Mouse (Mus musculus): ENCODE data around the gene Sgta. TPM values are rescaled to one million over a fixed set of nuclear protein-coding genes. Genes with fewer than 3 reads are reported as not detected.
"Not testable (repeated sequence)": the region's sequence is repeated elsewhere in the genome, so short reads cannot be mapped to it uniquely, and the experiment has no call there.

The Sgta gene
- polyA plus RNA-seq, 1 experiment from 2014 or later: 186 TPM

GRCm38 (mm10) chr10:81075734-81076133, 15.8 kb upstream of the Sgta start:
- TF ChIP-seq CTCF (IDR thresholded peaks at IDR 0.05; ENCODE audit: low read depth): no peak
- WGBS: 77% methylated on average over 8 of the region's 8 CpGs
- Histone ChIP-seq H3K4me1 (ENCODE audit: insufficient read depth) (peaks cover 2% of the 10 kb centered on the region; the same call in 1 of the 2 replicates), H3K27ac (ENCODE audit: low read depth) (no peak overlapping the region), H3K9me3 (ENCODE audit: low read depth, low read length) (no peaks in the 10 kb centered on the region), H3K4me2 (no peak overlapping the region), H3K9ac (no peak overlapping the region), H3K36me3 (ENCODE audit: insufficient read depth) (peaks cover 64% of the 10 kb centered on the region), H3K27me3 (ENCODE audit: insufficient read depth, low read length) (no peaks in the 10 kb centered on the region), H3K4me3 (ENCODE audit: low read depth, low read length) (no peak overlapping the region)
- no peak for DNase-seq
- no peak for ATAC-seq (ENCODE audit: insufficient read depth)

GRCm38 (mm10) chr10:81073464-81073863, 13.5 kb upstream of the Sgta start:
- TF ChIP-seq CTCF (IDR thresholded peaks at IDR 0.05; ENCODE audit: low read depth): peak; percentile 71
- Histone ChIP-seq H3K4me1 (ENCODE audit: insufficient read depth) (peaks cover 6% of the 10 kb centered on the region; the same call in 1 of the 2 replicates), H3K27me3 (ENCODE audit: insufficient read depth, low read length) (no peaks in the 10 kb centered on the region), H3K36me3 (ENCODE audit: insufficient read depth) (peaks cover 41% of the 10 kb centered on the region), H3K4me3 (ENCODE audit: low read depth, low read length) (no peak overlapping the region), H3K27ac (ENCODE audit: low read depth) (no peak overlapping the region), H3K4me2 (no peak overlapping the region), H3K9ac (no peak overlapping the region), H3K9me3 (ENCODE audit: low read depth, low read length) (no peaks in the 10 kb centered on the region)
- 58% methylated on average over 7 of the region's 7 CpGs for WGBS
- peak; percentile 28 for DNase-seq
- ATAC-seq (ENCODE audit: insufficient read depth): no peak

- no peaks in the 10 kb centered on the region for H3K27me3 ChIP-seq (ENCODE audit: insufficient read depth, low read length)
- H3K4me2 ChIP-seq: no peak overlapping the region
- no peak for TF ChIP-seq CTCF (IDR thresholded peaks at IDR 0.05; ENCODE audit: low read depth)
- H3K36me3 ChIP-seq (ENCODE audit: insufficient read depth): peaks cover 30% of the 10 kb centered on the region
- H3K9me3 ChIP-seq (ENCODE audit: low read depth, low read length): no peaks in the 10 kb centered on the region
- no peak overlapping the region for H3K4me3 ChIP-seq (ENCODE audit: low read depth, low read length)
- ATAC-seq (ENCODE audit: insufficient read depth) (no peak), DNase-seq (no peak)
- WGBS: 94% methylated on average over 8 of the region's 8 CpGs
- H3K9ac ChIP-seq: no peak overlapping the region
- H3K4me1 ChIP-seq (ENCODE audit: insufficient read depth): peaks cover 6% of the 10 kb centered on the region; the same call in 1 of the 2 replicates
- no peak overlapping the region for H3K27ac ChIP-seq (ENCODE audit: low read depth)
Measured at GRCm38 (mm10) chr10:81072290-81072689, 12.3 kb upstream of the Sgta start.

GRCm38 (mm10) chr10:81069836-81070235, 9.9 kb upstream of the Sgta start, which contains the start of gene Thop1:
TSS of gene Thop1 (plus strand) at chr10:81070035.
- TF ChIP-seq CTCF (IDR thresholded peaks at IDR 0.05; ENCODE audit: low read depth): no peak
- Histone ChIP-seq H3K36me3 (ENCODE audit: insufficient read depth) (peaks cover 20% of the 10 kb centered on the region), H3K4me1 (ENCODE audit: insufficient read depth) (peaks cover 6% of the 10 kb centered on the region; the same call in 1 of the 2 replicates), H3K27ac (ENCODE audit: low read depth) (peak within 1 kb of the TSS; percentile 54; the same call in 1 of the 2 replicates), H3K9ac (peak within 1 kb of the TSS; percentile 74), H3K27me3 (ENCODE audit: insufficient read depth, low read length) (no peaks in the 10 kb centered on the region), H3K4me3 (ENCODE audit: low read depth, low read length) (peak within 1 kb of the TSS; percentile 78), H3K4me2 (peak within 1 kb of the TSS; percentile 88), H3K9me3 (ENCODE audit: low read depth, low read length) (no peaks in the 10 kb centered on the region)
- under 1% methylated on average over 35 of the region's 35 CpGs for WGBS
- peak; percentile 96 for ATAC-seq (ENCODE audit: insufficient read depth)
- DNase-seq: peak; percentile 100

GRCm38 (mm10) chr10:81068706-81069105, 8.7 kb upstream of the Sgta start:
- Histone ChIP-seq H3K4me2 (no peak overlapping the region; the same call in 1 of the 2 replicates), H3K4me3 (ENCODE audit: low read depth, low read length) (no peak overlapping the region), H3K9me3 (ENCODE audit: low read depth, low read length) (no peaks in the 10 kb centered on the region), H3K27me3 (ENCODE audit: insufficient read depth, low read length) (no peaks in the 10 kb centered on the region), H3K36me3 (ENCODE audit: insufficient read depth) (peaks cover 9% of the 10 kb centered on the region), H3K27ac (ENCODE audit: low read depth) (no peak overlapping the region), H3K4me1 (ENCODE audit: insufficient read depth) (peaks cover 6% of the 10 kb centered on the region; the same call in 1 of the 2 replicates), H3K9ac (no peak overlapping the region)
- no peak for TF ChIP-seq CTCF (IDR thresholded peaks at IDR 0.05; ENCODE audit: low read depth)
- DNase-seq (no peak), ATAC-seq (ENCODE audit: insufficient read depth) (no peak)
- 58% methylated on average over 5 of the region's 5 CpGs for WGBS

GRCm38 (mm10) chr10:81064519-81064918, 4.5 kb upstream of the Sgta start:
- H3K9ac ChIP-seq; H3K36me3 ChIP-seq (ENCODE audit: insufficient read depth); H3K4me3 ChIP-seq (ENCODE audit: low read depth, low read length); H3K4me2 ChIP-seq; H3K4me1 ChIP-seq (ENCODE audit: insufficient read depth); ATAC-seq (ENCODE audit: insufficient read depth); DNase-seq; H3K27me3 ChIP-seq (ENCODE audit: insufficient read depth, low read length); H3K27ac ChIP-seq (ENCODE audit: low read depth); H3K9me3 ChIP-seq (ENCODE audit: low read depth, low read length): not testable (repeated sequence)
- 78% methylated on average over 8 of the region's 8 CpGs for WGBS

GRCm38 (mm10) chr10:81062710-81063109, 2.7 kb upstream of the Sgta start:
- Histone ChIP-seq H3K4me2 (no peak overlapping the region), H3K4me1 (ENCODE audit: insufficient read depth) (peaks cover 3% of the 10 kb centered on the region; the same call in 1 of the 2 replicates), H3K27ac (ENCODE audit: low read depth) (no peak overlapping the region), H3K36me3 (ENCODE audit: insufficient read depth) (no peaks in the 10 kb centered on the region), H3K9me3 (ENCODE audit: low read depth, low read length) (no peaks in the 10 kb centered on the region), H3K9ac (no peak overlapping the region), H3K4me3 (ENCODE audit: low read depth, low read length) (no peak overlapping the region), H3K27me3 (ENCODE audit: insufficient read depth, low read length) (no peaks in the 10 kb centered on the region)
- TF ChIP-seq CTCF (IDR thresholded peaks at IDR 0.05; ENCODE audit: low read depth): no peak
- ATAC-seq (ENCODE audit: insufficient read depth): no peak
- 63% methylated on average over 4 of the region's 4 CpGs for WGBS
- no peak for DNase-seq
